Mouse (Mus musculus): ENCODE data around the gene 4930512M02Rik. TPM values are rescaled to one million over a fixed set of nuclear protein-coding genes. Genes with fewer than 3 reads are reported as not detected.
A peak's percentile ranks its signal among the peaks of the same experiment; 100 is the strongest.

Gene 4930512M02Rik
- polyA plus RNA-seq, 1 experiment from 2014 or later = not detected

DNA sequence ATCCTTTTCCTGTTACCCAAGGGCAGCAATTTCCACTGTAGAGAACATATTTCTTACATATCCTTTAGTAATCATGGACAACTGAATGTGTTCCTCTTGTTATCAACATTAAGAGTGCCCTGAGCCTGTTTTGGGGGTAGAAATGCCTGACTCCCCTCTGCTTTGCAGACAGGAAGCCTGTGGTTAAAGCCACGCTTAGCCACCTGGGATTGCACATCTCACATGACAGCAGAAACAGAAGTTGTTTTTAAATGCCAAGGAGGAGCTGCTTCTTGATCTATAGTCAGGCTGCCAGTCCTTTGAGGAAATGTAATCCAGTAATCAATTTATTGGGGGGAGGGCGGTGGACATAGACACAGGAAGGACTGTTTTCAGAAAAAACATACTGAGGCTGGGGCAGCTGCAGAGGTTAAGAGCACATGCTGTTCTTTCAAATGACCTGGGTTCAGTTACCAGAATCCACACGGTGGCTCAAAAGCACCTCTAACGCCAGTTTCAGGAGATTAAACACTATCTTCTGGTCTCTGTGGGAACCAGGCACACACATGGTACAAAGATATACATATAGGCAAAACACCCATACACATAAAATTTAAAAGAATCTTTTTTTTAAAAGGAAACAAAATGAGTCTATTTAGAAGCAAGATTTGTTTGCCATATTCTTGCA, 58.0 kb downstream of the 4930512M02Rik start:
- Histone ChIP-seq H3K4me2 (ENCODE audit: low read depth, low read length) (no peak overlapping the region), H3K4me1 (ENCODE audit: control insufficient read depth, insufficient read depth, low read length) (no peaks in the 10 kb centered on the region), H3K9ac (ENCODE audit: low read depth, low read length) (no peak overlapping the region), H3K36me3 (ENCODE audit: control insufficient read depth, insufficient read depth, low read length) (no peaks in the 10 kb centered on the region), H3K27me3 (replicated peaks; ENCODE audit: control insufficient read depth, insufficient read depth, low read length) (no peaks in the 10 kb centered on the region), H3K27ac (ENCODE audit: low read length) (no peak overlapping the region), H3K4me3 (ENCODE audit: low read length) (no peak overlapping the region), H3K9me3 (ENCODE audit: control insufficient read depth, low read length) (no peaks in the 10 kb centered on the region)
- WGBS = 60% methylated on average over 4 of the region's 4 CpGs
- ATAC-seq = no peak

DNA sequence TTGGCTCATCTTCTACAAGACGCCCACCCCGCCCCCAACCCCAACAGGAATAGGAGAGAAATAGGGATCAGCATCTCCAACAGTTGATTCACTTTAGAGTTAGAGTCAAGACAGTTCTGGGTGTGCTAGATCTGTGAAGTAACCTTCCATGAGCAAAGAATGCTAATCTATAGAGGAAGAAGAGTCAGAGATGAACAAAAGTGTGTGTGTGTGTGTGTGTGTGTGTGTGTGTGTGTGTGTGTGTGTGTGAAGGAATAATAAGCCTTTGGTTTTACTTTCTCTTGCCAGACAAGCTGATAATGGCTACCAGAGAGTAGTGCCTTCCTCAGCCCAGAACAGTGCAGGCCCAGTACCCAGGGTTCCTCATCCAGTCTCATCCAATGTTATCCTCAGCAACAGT, 59.6 kb downstream of the 4930512M02Rik start:
- H3K4me2 ChIP-seq (ENCODE audit: low read depth, low read length) = no peak overlapping the region
- H3K27me3 ChIP-seq (replicated peaks; ENCODE audit: control insufficient read depth, insufficient read depth, low read length) = no peaks in the 10 kb centered on the region
- ATAC-seq = no peak
- H3K4me1 ChIP-seq (ENCODE audit: control insufficient read depth, insufficient read depth, low read length) = peaks cover 3% of the 10 kb centered on the region; the same call in 1 of the 2 replicates
- no peak overlapping the region for H3K27ac ChIP-seq (ENCODE audit: low read length)
- no peaks in the 10 kb centered on the region for H3K36me3 ChIP-seq (ENCODE audit: control insufficient read depth, insufficient read depth, low read length)
- H3K4me3 ChIP-seq (ENCODE audit: low read length) = no peak overlapping the region
- H3K9ac ChIP-seq (ENCODE audit: low read depth, low read length) = no peak overlapping the region
- H3K9me3 ChIP-seq (ENCODE audit: control insufficient read depth, low read length) = no peaks in the 10 kb centered on the region
- 89% methylated on average over 2 of the region's 2 CpGs for WGBS

DNA sequence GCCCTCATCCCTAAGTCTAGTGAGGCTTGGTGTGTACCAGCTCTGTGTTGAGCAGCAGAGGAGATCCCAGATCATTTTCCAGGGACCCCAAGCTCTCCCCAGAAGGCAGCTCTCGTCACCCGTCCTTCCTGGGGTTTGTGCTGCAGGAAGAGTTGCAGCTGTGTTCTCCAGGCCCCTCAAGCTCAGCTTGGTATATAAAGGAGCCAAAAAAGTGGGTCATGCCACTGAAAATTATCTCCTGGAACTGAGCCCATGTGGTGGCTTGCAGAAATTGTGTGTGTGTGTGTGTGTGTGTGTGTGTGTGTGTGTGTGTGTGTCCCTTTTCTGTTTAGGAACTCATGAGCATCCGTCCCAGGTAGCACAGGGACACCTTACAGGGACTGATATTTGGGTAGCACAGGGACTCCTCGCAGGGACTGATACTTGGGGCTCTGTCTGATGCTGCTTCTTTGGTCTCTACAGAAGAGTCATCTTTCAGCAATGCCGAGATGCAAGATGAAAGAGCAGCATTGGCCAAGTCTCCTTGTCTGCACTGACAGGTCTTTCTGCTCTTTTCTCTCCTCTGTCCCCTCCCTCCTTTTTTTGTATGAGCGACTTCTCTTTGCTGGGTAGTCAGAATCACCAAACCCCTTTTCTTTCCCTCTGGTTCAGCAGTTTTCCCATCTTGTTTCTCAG, 62.4 kb downstream of the 4930512M02Rik start:
- Histone ChIP-seq H3K4me3 (ENCODE audit: low read length) (no peak overlapping the region), H3K4me1 (ENCODE audit: control insufficient read depth, insufficient read depth, low read length) (peaks cover 3% of the 10 kb centered on the region; the same call in 1 of the 2 replicates), H3K4me2 (ENCODE audit: low read depth, low read length) (no peak overlapping the region), H3K9me3 (ENCODE audit: control insufficient read depth, low read length) (no peaks in the 10 kb centered on the region), H3K27me3 (replicated peaks; ENCODE audit: control insufficient read depth, insufficient read depth, low read length) (no peaks in the 10 kb centered on the region), H3K27ac (ENCODE audit: low read length) (no peak overlapping the region), H3K36me3 (ENCODE audit: control insufficient read depth, insufficient read depth, low read length) (no peaks in the 10 kb centered on the region), H3K9ac (ENCODE audit: low read depth, low read length) (no peak overlapping the region)
- 80% methylated on average over 6 of the region's 6 CpGs for WGBS
- no peak for ATAC-seq

DNA sequence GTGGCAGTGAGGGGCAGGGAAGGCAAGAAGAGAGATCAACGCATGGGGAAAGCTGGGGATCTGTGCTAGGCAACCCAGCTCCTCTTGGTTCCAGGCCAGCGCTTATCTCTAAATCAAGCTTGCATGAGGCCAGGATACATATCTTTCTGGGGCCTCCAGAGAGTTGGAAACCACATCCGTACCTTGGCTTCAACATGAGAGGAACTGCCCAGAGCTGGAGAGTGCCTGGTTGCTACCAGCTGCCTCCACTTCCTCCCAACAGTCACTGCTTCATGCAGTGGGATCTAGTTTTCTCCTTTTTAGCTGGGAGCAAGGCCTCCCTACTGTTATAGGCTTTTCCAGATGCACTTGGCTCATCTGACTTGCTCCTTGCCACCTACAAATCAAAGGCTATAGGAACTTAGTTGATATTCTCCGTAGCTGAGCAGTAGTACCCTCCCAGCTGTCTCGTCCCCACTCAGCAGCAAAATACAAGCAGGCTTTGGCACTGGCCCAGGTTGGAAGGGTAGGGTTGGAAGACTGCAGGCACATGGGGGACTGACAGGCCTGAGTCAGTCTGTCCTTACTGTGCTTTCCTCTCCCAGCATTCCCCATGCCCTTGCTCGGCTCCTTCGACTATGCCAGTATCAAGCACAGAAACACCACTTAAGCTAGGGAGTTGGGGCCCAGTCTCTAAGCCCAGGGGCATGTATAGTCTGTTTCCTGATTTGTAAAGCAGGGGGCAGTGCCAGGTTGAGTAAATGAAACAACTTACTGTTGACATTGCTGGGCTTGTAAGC, 63.2 kb downstream of the 4930512M02Rik start:
- no peaks in the 10 kb centered on the region for H3K9me3 ChIP-seq (ENCODE audit: control insufficient read depth, low read length)
- H3K27me3 ChIP-seq (replicated peaks; ENCODE audit: control insufficient read depth, insufficient read depth, low read length) = no peaks in the 10 kb centered on the region
- no peak overlapping the region for H3K27ac ChIP-seq (ENCODE audit: low read length)
- no peak overlapping the region for H3K4me2 ChIP-seq (ENCODE audit: low read depth, low read length)
- 0 out of 2 replicates have a peak, but pooled peaks have one; percentile 33 for ATAC-seq
- no peak overlapping the region for H3K9ac ChIP-seq (ENCODE audit: low read depth, low read length)
- no peaks in the 10 kb centered on the region for H3K36me3 ChIP-seq (ENCODE audit: control insufficient read depth, insufficient read depth, low read length)
- no peak overlapping the region for H3K4me3 ChIP-seq (ENCODE audit: low read length)
- peaks cover 3% of the 10 kb centered on the region; the same call in 1 of the 2 replicates for H3K4me1 ChIP-seq (ENCODE audit: control insufficient read depth, insufficient read depth, low read length)
- 69% methylated on average over 7 of the region's 7 CpGs for WGBS

DNA sequence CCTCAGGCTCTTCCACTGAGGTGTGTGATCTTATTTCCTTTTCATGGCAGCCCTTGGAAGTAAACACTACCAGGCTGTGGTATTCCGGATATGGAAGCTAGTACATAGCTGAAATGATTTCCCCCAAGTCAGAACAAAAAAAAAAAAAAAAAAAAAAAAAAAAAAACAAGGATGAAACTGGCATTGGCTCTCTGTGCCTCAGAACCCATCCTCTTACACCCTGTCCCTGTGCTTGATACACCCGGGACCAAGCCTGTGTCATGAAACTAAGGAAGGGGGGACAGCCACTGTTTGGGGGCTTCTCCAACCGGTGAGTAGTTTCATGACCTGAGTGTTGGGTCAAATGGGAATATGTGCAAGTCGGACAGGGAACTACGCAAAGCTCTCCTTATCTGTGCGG, 66.5 kb downstream of the 4930512M02Rik start:
- no peak overlapping the region for H3K9ac ChIP-seq (ENCODE audit: low read depth, low read length)
- H3K4me1 ChIP-seq (ENCODE audit: control insufficient read depth, insufficient read depth, low read length) = peaks cover 3% of the 10 kb centered on the region; the same call in 1 of the 2 replicates
- no peaks in the 10 kb centered on the region for H3K9me3 ChIP-seq (ENCODE audit: control insufficient read depth, low read length)
- H3K4me2 ChIP-seq (ENCODE audit: low read depth, low read length) = no peak overlapping the region
- no peak for ATAC-seq
- H3K4me3 ChIP-seq (ENCODE audit: low read length) = no peak overlapping the region
- H3K27ac ChIP-seq (ENCODE audit: low read length) = no peak overlapping the region
- H3K27me3 ChIP-seq (replicated peaks; ENCODE audit: control insufficient read depth, insufficient read depth, low read length) = no peaks in the 10 kb centered on the region
- no peaks in the 10 kb centered on the region for H3K36me3 ChIP-seq (ENCODE audit: control insufficient read depth, insufficient read depth, low read length)
- WGBS = 84% methylated on average over 6 of the region's 6 CpGs

DNA sequence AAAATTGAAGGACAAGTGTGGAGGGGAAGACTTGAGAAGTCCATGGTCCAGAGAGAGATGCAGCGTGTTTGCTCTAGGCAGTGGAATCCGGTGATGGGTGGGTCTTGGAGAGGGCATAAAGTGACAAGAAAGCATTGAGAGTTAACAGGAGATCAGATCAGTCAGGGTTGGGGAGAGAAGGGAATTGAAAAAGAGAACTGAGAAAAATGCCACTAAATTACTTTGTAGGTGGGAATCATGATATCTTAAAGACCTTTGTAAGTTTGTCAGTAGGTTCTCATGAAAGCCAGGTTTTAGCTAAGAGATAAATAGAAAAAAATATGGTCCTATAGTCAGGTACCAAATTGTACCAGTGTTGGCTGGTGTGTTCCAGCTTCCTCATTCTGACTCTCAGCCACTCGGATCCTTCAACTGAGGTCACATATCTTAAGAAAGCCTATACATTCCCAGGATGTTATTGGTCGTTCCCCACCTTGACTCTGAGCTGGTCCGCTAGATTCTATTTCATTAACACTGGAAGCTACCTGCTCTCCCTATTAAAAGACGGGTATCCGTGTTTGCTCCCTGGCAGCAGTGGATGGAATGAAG, 68.4 kb downstream of the 4930512M02Rik start:
- ATAC-seq = no peak
- H3K36me3 ChIP-seq (ENCODE audit: control insufficient read depth, insufficient read depth, low read length) = no peaks in the 10 kb centered on the region
- no peak overlapping the region for H3K4me2 ChIP-seq (ENCODE audit: low read depth, low read length)
- no peaks in the 10 kb centered on the region for H3K27me3 ChIP-seq (replicated peaks; ENCODE audit: control insufficient read depth, insufficient read depth, low read length)
- WGBS = 82% methylated on average over 7 of the region's 7 CpGs
- H3K9ac ChIP-seq (ENCODE audit: low read depth, low read length) = no peak overlapping the region
- H3K4me3 ChIP-seq (ENCODE audit: low read length) = no peak overlapping the region
- no peaks in the 10 kb centered on the region for H3K9me3 ChIP-seq (ENCODE audit: control insufficient read depth, low read length)
- H3K4me1 ChIP-seq (ENCODE audit: control insufficient read depth, insufficient read depth, low read length) = peaks cover 1% of the 10 kb centered on the region; the same call in 1 of the 2 replicates
- H3K27ac ChIP-seq (ENCODE audit: low read length) = no peak overlapping the region

DNA sequence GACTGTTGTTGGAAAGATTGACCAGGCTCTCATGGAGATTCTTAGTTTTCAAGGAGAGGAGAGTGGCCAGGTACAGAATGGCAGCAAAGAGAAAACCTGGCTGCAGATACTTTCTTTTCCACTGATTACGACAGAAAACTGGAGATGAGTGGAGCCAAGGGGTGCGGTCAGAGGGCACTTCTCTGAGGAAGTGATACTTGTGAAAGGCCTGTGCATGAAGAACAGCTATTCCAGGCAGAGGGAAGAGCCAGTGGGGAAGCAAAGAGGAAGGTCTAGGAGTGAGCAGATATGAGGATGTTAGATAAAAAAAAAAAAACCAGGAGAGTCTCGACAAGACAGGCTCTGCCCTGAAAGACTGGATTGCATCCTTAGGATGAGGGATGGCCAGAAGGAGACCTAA, 69.0 kb downstream of the 4930512M02Rik start:
- Histone ChIP-seq H3K4me3 (ENCODE audit: low read length) (no peak overlapping the region), H3K27ac (ENCODE audit: low read length) (no peak overlapping the region), H3K27me3 (replicated peaks; ENCODE audit: control insufficient read depth, insufficient read depth, low read length) (no peaks in the 10 kb centered on the region), H3K9ac (ENCODE audit: low read depth, low read length) (no peak overlapping the region), H3K4me2 (ENCODE audit: low read depth, low read length) (no peak overlapping the region), H3K9me3 (ENCODE audit: control insufficient read depth, low read length) (no peaks in the 10 kb centered on the region), H3K4me1 (ENCODE audit: control insufficient read depth, insufficient read depth, low read length) (no peaks in the 10 kb centered on the region), H3K36me3 (ENCODE audit: control insufficient read depth, insufficient read depth, low read length) (no peaks in the 10 kb centered on the region)
- 65% methylated on average over 3 of the region's 3 CpGs for WGBS
- ATAC-seq = no peak

DNA sequence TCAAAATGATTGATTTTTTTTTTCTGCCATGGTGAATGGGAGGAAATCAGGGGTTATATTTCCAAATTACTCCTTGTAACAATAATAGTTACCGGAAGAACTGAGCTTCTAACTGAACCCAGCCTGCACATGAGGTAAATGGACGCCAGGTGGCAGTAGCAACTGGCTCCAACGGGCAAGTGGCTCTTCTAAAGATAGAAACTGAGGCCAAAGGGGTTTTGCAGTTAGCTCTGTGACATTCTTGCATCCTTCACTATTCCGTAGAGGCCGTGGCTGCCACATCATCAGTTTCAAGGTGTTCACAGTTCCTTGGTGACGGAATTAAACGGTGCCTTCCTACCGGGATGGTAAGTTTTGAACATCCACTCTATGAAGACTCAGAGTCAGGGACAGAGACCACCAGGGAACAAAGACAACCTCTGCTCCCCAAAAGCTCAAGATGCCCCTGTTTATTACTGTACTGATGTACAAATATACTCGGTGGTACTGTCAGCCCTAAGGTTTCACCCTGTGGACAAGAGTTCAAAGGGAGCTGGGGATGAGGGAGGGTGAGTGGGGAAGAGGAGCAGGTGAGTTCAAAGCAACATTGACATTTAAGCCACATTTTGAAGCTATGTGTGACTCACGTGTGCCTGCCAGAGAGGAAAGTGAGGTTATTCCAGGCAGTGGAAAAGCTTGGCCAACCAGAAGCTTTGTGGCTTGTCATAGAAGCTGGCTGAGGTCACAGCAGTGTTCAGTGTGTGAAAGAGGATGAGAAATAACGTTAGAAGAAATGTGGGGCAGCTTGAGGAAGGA, 70.3 kb downstream of the 4930512M02Rik start:
- no peaks in the 10 kb centered on the region for H3K36me3 ChIP-seq (ENCODE audit: control insufficient read depth, insufficient read depth, low read length)
- H3K4me2 ChIP-seq (ENCODE audit: low read depth, low read length) = no peak overlapping the region
- ATAC-seq = no peak
- H3K4me3 ChIP-seq (ENCODE audit: low read length) = no peak overlapping the region
- no peak overlapping the region for H3K9ac ChIP-seq (ENCODE audit: low read depth, low read length)
- 43% methylated on average over 11 of the region's 11 CpGs for WGBS
- no peaks in the 10 kb centered on the region for H3K9me3 ChIP-seq (ENCODE audit: control insufficient read depth, low read length)
- H3K27ac ChIP-seq (ENCODE audit: low read length) = no peak overlapping the region
- H3K4me1 ChIP-seq (ENCODE audit: control insufficient read depth, insufficient read depth, low read length) = no peaks in the 10 kb centered on the region
- no peaks in the 10 kb centered on the region for H3K27me3 ChIP-seq (replicated peaks; ENCODE audit: control insufficient read depth, insufficient read depth, low read length)
